Mouse (Mus musculus): Measurements from ENCODE around the gene Bmp8b.
"Not testable (repeated sequence)": the region's sequence is repeated elsewhere in the genome, so short reads cannot be mapped to it uniquely, and the experiment has no call there.

Gene Bmp8b

DNA sequence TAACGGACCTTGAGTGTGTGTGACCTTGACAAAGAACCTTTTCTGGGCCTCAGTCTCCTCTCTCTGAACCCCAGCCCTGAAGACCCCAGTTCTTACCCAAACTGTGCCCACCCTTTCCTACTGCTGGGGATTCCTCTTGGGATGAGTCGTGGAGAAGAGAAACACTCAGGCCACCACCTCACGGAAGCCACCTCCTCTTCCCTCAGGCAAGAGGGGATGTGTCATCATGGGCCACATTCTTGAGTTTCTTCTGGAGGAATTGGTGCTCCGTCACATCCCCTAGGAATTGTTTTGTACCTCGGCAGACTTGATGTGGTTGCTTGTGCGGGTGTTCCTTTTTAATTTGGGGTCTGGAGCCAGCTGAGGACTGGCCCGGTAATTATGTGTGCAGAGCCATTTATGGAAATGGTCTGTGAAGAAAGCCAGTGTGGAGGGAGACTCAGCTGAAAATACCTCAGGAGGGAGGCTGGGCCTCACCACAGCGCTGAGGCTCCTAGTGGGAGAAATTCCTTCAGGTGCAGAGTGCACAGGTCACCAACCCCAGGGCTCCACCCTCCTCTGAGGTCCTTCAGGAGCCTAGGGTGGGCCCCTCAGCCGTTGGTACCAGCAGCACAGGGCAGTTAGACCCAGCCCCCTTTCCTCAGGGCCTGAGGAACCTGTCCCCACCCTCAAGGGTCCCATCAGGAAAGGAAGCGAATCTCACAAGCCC lies 6.5 kb downstream of the Bmp8b start:
- in situ Hi-C loops (cut with MboI, MseI) = not testable (repeated sequence)

DNA sequence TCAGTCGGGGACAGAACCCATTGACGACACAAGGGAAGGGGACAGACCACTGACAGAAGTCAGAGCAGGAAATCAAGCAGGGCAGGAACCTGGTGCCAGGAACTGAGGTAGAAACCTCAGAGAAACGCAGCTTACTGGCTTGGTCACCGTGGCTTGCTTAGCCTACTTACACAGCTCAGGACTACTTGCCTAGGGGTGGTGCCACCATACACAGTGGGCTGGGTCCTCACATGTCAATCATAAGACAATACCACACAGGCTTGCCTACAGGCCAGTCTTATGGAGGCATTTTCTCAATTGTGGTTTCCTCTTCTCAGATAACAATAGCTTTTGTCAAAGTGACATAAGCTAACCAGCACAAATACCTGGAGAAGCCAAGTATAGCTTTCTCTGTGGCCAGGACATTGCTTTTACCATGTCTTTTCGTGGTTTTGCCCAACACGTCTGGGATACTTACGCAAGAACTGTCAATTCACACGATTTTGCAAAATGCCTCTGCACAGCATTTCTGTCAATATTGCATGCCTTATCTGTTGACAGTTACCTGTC lies 7.3 kb downstream of the Bmp8b start:
- in situ Hi-C loops (cut with MboI, MseI) = no loop called here

GRCm38 (mm10) chr4:123114651-123115050 lies 9.7 kb downstream of the Bmp8b start:
- in situ Hi-C loops (cut with MboI, MseI) = loop anchor here (5.0 kb wide), 1 partner anchor 208 kb away; the partner anchor contains the start of gene Oxct2a

- in situ Hi-C loops (cut with MboI, MseI) = loop anchor here (5.0 kb wide), 1 partner anchor 206 kb away; the partner anchor contains the start of gene Oxct2a
Measured at GRCm38 (mm10) chr4:123116011-123116410, 11.0 kb downstream of the Bmp8b start, which contains the start of gene Oxct2b. TSS of gene Oxct2b (plus strand) at chr4:123116266.

- in situ Hi-C loops (cut with MboI, MseI) = loop anchor here (5.0 kb wide), 1 partner anchor 206 kb away; the partner anchor contains the start of gene Oxct2a
Measured at GRCm38 (mm10) chr4:123116640-123117039, 11.7 kb downstream of the Bmp8b start.

GRCm38 (mm10) chr4:123121286-123121685 lies 16.3 kb downstream of the Bmp8b start:
- in situ Hi-C loops (cut with MboI, MseI) = no loop called here

DNA sequence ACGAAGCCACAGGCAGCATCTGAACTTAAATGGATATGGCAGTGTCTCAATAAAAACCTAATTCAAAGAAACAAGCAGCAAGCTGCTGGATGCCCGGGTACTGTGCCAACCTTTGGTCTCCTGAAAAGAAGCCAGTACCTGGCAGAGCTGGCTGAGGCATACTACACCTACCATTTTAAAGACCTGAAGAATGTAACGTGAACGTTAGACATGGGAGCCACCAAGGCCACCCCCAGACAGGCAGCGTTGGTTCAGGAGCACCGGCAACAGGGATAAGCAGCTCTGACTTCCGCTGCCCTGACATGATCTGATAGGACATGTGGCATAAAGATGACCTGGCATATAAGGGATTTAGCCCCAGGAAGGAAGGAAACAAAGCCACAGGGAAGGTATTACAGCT lies 21.7 kb downstream of the Bmp8b start:
- in situ Hi-C loops (cut with MboI, MseI) = no loop called here

DNA sequence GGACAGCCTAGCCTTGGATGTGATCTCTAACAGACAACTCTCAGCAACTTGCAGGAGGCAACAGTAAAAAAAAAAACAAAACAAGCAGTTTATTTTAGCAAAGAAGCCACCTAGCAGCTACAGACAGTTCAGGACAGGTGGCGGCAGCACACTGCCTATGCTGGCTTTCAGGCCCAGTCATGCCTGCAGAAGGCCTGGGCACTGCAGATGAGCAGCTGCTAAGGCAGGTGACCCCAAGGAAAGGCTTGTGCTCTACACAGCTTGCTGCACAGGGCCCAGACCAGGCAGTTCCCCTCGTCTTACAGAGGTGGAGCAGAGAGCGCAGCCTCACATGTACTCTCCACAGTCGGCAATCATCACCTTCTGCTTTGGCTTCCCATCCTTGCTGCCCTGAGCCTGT lies 22.1 kb downstream of the Bmp8b start:
- in situ Hi-C loops (cut with MboI, MseI) = no loop called here

DNA sequence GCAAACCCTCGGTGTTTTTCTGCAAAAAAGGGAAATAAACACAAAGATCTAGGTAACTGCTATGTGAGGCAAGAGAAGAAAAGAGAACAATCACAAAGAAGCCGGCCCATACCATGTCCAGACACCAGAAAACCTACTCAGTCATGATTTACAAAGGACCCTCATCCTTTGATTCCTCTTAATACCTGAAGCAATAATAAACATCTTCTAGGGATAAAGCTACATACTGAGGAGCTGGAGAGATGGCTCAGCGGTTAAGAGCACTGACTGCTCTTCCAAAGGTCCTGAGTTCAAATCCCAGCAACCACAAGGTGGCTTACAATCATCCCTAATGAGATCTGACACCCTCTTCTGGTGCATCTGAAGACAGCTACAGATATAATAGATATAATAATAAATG lies 32.6 kb downstream of the Bmp8b start:
- in situ Hi-C loops (cut with MboI, MseI) = no loop called here

GRCm38 (mm10) chr4:123139513-123140154 lies 34.7 kb downstream of the Bmp8b start, which contains the start of gene Ppie:
TSS of gene Ppie (minus strand) at chr4:123139951.
- in situ Hi-C loops (cut with MboI, MseI) = no loop called here

DNA sequence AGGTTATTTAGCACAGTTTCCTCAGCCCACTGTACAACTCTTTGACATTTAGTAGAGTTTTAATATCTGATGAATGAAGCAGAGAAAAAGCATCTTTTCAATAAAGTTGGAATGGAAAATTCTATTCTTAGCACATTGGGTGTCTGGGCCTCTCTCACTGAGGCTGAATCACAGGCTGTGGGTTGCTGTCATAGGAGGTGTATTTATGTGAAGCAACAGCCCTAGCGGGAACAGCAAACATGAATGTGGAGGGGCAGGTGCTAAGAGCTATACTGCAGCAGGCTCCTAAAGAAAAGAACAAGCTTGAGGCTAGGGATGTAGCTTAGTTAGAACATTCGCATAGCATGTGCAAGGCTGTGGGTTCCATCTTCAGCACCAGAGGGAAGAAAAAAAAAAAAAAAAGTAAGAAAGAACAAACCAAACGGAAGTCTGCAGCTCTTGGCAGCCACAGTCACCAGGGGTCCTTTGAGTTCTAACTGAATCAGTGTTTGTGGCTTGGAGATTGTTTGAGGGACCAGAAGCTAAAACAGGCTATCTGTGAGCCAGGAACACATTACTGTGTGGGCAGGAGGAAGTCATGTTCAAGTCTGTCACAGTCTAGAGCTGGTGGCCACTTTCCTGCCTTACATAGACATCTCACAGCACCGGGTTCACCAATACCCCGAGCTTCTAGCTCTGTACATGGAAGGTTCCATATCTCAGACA lies 42.6 kb downstream of the Bmp8b start:
- in situ Hi-C loops (cut with MboI, MseI) = no loop called here

- in situ Hi-C loops (cut with MboI, MseI) = no loop called here
Measured at GRCm38 (mm10) chr4:123152003-123152402, 47.0 kb downstream of the Bmp8b start.

- in situ Hi-C loops (cut with MboI, MseI) = no loop called here
Measured at GRCm38 (mm10) chr4:123152976-123153375, 48.0 kb downstream of the Bmp8b start.

- in situ Hi-C loops (cut with MboI, MseI) = loop anchor here (5.0 kb wide), 1 partner anchor 102 kb away; no protein-coding TSS in a partner anchor
Measured at GRCm38 (mm10) chr4:123155004-123155403, 50.0 kb downstream of the Bmp8b start.

DNA sequence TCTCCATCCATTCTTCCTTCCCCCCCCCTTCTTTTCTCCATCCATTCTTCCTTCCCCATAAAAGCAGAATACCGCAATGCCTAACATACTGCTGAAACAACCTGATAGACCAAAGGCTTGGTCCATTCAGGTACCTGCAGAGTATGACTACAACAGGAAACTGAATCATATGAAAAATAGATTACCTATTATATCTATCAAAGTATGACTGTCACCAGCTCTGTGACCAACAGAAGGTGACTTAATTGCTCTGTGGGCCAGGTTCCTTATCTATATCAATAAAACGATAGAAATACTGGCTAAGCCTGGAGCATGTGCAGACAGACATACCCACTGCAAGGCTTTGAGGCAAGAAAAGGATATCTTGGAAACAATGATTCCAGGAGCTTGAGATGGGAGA lies 50.5 kb downstream of the Bmp8b start:
- in situ Hi-C loops (cut with MboI, MseI) = loop anchor here (5.0 kb wide), 1 partner anchor 102 kb away; no protein-coding TSS in a partner anchor

GRCm38 (mm10) chr4:123155840-123156239 lies 50.9 kb downstream of the Bmp8b start:
- in situ Hi-C loops (cut with MboI, MseI) = loop anchor here (5.0 kb wide), 1 partner anchor 101 kb away; no protein-coding TSS in a partner anchor

DNA sequence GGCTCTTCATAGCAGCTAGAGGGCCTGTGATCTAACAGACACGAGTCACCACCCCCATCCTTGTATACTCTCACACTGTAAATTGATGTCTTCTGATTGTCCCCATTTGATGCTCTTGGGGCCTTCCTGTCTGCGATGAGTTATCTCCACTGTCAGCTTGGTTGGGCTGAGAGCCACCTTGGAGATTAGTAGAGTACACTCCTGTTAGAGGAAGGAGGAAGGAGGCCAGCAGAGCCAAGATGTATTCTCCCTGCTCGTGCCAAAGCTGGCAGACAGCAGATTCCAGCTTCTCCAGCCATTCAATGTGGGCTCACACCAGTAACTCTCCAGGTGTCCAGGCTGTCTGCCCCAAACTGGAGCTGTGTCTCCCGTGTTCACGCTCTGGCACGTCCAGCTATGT lies 55.6 kb downstream of the Bmp8b start:
- in situ Hi-C loops (cut with MboI, MseI) = no loop called here

GRCm38 (mm10) chr4:123161251-123161650 lies 56.3 kb downstream of the Bmp8b start:
- in situ Hi-C loops (cut with MboI, MseI) = not testable (repeated sequence)

DNA sequence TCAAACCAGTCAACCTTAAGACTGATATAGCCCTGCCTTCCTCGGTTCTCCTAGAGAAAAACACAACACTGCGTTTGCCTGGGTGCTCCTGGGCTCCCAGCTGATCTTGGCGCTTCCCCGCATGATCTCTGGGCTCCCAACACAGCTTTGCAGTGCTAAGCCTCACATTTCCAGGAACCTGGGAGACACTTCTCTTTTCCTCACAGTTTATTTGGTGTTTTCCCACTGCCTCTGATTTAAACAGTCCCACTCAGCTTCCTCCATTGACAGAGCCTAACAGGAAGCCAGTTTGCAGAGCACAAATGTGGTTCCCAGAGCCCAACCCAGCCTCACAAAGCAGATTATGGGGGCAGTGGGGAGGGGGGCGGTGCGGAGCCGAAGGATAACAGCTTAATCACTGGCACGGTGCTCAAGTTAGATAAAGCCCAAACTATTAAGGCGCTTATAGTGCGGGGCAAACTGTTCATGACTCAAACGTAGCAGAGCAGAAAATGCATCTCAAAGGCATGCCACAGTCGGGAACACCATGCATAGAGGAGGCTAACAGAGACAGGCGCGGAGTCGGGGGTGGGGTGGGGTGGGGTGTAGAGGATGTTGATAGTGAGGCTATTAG lies 57.4 kb downstream of the Bmp8b start:
- in situ Hi-C loops (cut with MboI, MseI) = no loop called here

DNA sequence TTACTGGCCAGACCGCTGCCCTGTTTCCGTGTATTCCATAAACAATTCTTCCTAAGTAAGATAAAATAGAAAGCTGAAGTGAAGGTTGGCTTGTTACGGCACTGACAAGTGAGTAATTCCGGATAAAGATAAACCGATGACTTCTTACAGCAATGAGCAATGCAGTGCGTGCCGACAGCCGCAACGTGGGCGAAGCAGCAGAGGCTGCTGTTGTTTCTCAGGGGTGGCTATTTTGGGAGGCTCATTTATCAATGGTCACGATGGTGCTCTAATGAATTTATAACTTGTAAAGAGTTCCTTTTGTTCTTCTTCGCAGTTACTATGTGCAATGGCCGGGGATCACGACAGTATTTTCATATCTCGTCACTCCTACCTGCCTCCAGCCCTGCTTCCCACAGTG lies 59.2 kb downstream of the Bmp8b start:
- in situ Hi-C loops (cut with MboI, MseI) = no loop called here

DNA sequence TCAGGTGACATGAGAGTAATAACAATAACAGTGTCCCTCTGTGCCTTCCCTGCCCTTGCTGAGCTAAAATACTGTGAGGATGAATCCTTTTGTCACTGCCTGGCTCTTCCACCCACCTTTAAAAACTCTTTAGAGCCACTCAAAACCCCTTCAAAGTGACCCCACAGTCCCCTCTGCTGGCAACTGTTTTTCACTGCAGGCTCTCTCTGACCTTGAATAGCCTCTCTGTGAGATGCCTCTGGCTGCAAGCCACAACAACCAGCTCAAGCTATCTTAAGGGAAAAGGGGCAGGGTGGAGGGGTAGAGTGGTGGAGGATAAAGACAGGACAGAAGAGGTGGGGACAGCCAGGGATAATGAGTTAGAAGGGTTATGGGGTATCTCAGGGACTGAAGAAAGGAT lies 66.8 kb downstream of the Bmp8b start:
- in situ Hi-C loops (cut with MboI, MseI) = no loop called here
